Mouse (Mus musculus) myocyte (in vitro differentiated cells): ENCODE data around the gene Zbtb21. TPM values are rescaled to one million over a fixed set of nuclear protein-coding genes. Genes with fewer than 3 reads are reported as not detected.

Experiments
- H3K27me3 ChIP-seq: one replicate; pipeline ENCODE4 v1.6.1; 2011; ENCODE audit not compliant: control insufficient read depth, insufficient read depth, insufficient read length
- H3K36me3 ChIP-seq: one replicate; pipeline ENCODE4 v1.6.1; 2011; ENCODE audit not compliant: control insufficient read depth, insufficient read depth
- H3K4me2 ChIP-seq: one replicate; pipeline ENCODE4 v1.6.1; 2011; ENCODE audit warnings: low read depth, control low read depth
- H3K4me3 ChIP-seq: one replicate; pipeline ENCODE4 v1.5.1; 2011; ENCODE audit warnings: mild to moderate bottlenecking, control low read depth, moderate library complexity
- H3K79me2 ChIP-seq: one replicate; pipeline ENCODE4 v1.6.1; 2011; ENCODE audit not compliant: control insufficient read depth, insufficient read depth
- H3ac ChIP-seq: one replicate; pipeline ENCODE4 v1.6.1; 2011; ENCODE audit not compliant: control insufficient read depth, insufficient read length
- CEBPB ChIP-seq: IDR thresholded peaks from 2 replicates; pipeline ENCODE4 v1.6.1; 2011; ENCODE audit warnings: mild to moderate bottlenecking, moderate library complexity; ENCODE audit not compliant: poor library complexity, insufficient read depth, severe bottlenecking
- E2F4 ChIP-seq: IDR thresholded peaks from one replicate; pipeline ENCODE4 v1.6.1; 2011; ENCODE audit warnings: mild to moderate bottlenecking, control low read depth, moderate library complexity; ENCODE audit not compliant: insufficient read depth
- MAX ChIP-seq: IDR thresholded peaks from one replicate; pipeline ENCODE4 v1.6.1; 2011; ENCODE audit warnings: low read depth, mild to moderate bottlenecking, control low read depth
- MYOD1 ChIP-seq, 3 experiments: IDR thresholded peaks; one replicate each; pipeline ENCODE4 v1.6.1; 2011; ENCODE audit warnings: control low read depth in 2 of 3, low read depth in 2 of 3, mild to moderate bottlenecking in 2 of 3, moderate library complexity in 1 of 3; ENCODE audit not compliant: insufficient read length in 2 of 3, control insufficient read depth in 1 of 3
- MYOG ChIP-seq, 3 experiments: IDR thresholded peaks; one replicate each; pipeline ENCODE4 v1.6.1; 2011; ENCODE audit warnings: control low read depth in 2 of 3, low read depth in 2 of 3, mild to moderate bottlenecking in 2 of 3; ENCODE audit not compliant: insufficient read length in 2 of 3, control insufficient read depth in 1 of 3, insufficient read depth in 1 of 3
- POLR2A ChIP-seq: IDR thresholded peaks from one replicate; pipeline ENCODE4 v1.6.1; 2011; ENCODE audit warnings: low read depth, mild to moderate bottlenecking, control low read depth, moderate library complexity; ENCODE audit not compliant: insufficient read length
- POLR2AphosphoS2 ChIP-seq: IDR thresholded peaks from one replicate; pipeline ENCODE4 v1.6.1; 2011; ENCODE audit warnings: low read depth, control low read depth; ENCODE audit not compliant: insufficient read length
- REST ChIP-seq: IDR thresholded peaks from one replicate; pipeline ENCODE4 v1.6.1; 2011; ENCODE audit warnings: mild to moderate bottlenecking, control low read depth, moderate library complexity; ENCODE audit not compliant: insufficient read depth, insufficient read length
- SRF ChIP-seq: IDR thresholded peaks from one replicate; pipeline ENCODE4 v1.6.1; 2011; ENCODE audit warnings: low read depth; ENCODE audit not compliant: control insufficient read depth, insufficient read length
- TCF12 ChIP-seq: IDR thresholded peaks from one replicate; pipeline ENCODE4 v1.6.1; 2011; ENCODE audit warnings: mild to moderate bottlenecking, control low read depth; ENCODE audit not compliant: poor library complexity, insufficient read depth, severe bottlenecking
- TCF3 ChIP-seq: IDR thresholded peaks from one replicate; pipeline ENCODE4 v1.6.1; 2011; ENCODE audit warnings: low read depth, control low read depth; ENCODE audit not compliant: insufficient read length
- USF1 ChIP-seq: IDR thresholded peaks from one replicate; pipeline ENCODE4 v1.6.1; 2011; ENCODE audit warnings: low read depth, mild to moderate bottlenecking, control low read depth, moderate library complexity
- polyA plus RNA-seq: library from polyadenylated mRNA; unstranded; fragments of >200 nt; fragmentation: generic; extraction: Trizol; gene quantifications from one replicate; pipeline ENCODE4 v1.2.1, GENCODE M21; 2012; ENCODE audit warnings: missing spikeins

The Zbtb21 gene
- polyA plus RNA-seq, 1 experiment, result 13.9 TPM

DNA sequence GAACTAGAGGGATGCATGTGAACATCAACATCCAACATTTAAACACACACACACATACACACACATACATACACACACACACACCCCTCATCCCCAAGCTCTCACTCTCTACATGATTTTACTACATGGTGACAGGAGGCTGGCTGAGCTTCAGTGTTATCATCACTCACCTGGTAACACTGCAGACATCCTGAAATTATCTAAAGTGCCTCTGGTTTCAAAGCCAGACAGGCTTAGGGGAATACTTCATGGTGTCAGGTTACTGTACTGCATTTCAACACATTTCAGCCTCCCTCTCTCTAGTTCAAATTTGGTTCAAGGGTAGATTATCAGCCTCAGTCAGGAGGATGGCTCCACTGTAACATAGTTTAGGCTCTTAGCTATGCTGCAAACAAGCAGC lies 4.8 kb downstream of the Zbtb21 start:
- Histone ChIP-seq H3K36me3 (peaks cover 25% of the 10 kb centered on the region), H3K4me3 (no peak overlapping the region), H3K79me2 (peaks cover 60% of the 10 kb centered on the region), H3K27me3 (no peaks in the 10 kb centered on the region), H3ac (no peak overlapping the region), H3K4me2 (no peak overlapping the region)
- TF ChIP-seq SRF (no peak), REST (no peak), POLR2A (no peak), E2F4 (no peak), CEBPB (no peak), POLR2AphosphoS2 (no peak), USF1 (no peak), MAX (no peak), MYOD1 (IDR thresholded peaks at IDR 0.05; ENCODE audit: control insufficient read depth in 1 of 3, insufficient read length in 2 of 3, low read depth in 2 of 3) (no peak), MYOG (IDR thresholded peaks at IDR 0.05; ENCODE audit: control insufficient read depth in 1 of 3, insufficient read depth in 1 of 3, insufficient read length in 2 of 3, low read depth in 2 of 3) (no peak), TCF12 (no peak), TCF3 (no peak)

DNA sequence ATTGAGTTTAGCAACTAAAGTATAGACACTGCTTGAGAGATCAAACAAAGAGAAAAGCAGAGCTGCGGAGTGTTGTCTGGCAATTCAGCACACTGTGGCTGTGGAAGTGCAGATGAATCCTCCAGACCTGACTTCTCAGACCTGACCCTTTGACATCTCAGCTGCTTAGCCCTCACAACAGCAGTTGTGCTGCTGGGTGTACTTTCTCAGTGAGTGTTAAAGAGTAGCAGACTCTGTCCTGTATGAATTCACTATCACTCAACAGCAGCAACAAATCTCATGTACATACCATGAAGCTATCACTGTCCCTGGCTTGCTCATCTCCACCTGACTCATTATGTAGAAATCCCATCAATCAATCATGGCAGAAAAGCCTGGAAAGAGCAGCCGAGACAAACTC lies 6.4 kb downstream of the Zbtb21 start:
- no peaks in the 10 kb centered on the region for H3K27me3 ChIP-seq
- no peak overlapping the region for H3K4me2 ChIP-seq
- no peak overlapping the region for H3K4me3 ChIP-seq
- peaks cover 35% of the 10 kb centered on the region for H3K36me3 ChIP-seq
- H3K79me2 ChIP-seq, result peaks cover 52% of the 10 kb centered on the region
- TF ChIP-seq REST, result no peak
- no peak for TF ChIP-seq MAX
- no peak for TF ChIP-seq MYOG (IDR thresholded peaks at IDR 0.05; ENCODE audit: control insufficient read depth in 1 of 3, insufficient read depth in 1 of 3, insufficient read length in 2 of 3, low read depth in 2 of 3)
- no peak for TF ChIP-seq USF1
- no peak for TF ChIP-seq MYOD1 (IDR thresholded peaks at IDR 0.05; ENCODE audit: control insufficient read depth in 1 of 3, insufficient read length in 2 of 3, low read depth in 2 of 3)
- no peak for TF ChIP-seq POLR2A
- TF ChIP-seq CEBPB, result no peak
- TF ChIP-seq E2F4, result no peak
- TF ChIP-seq SRF, result no peak
- no peak for TF ChIP-seq TCF3
- no peak for TF ChIP-seq POLR2AphosphoS2
- no peak for TF ChIP-seq TCF12
- no peak overlapping the region for H3ac ChIP-seq

DNA sequence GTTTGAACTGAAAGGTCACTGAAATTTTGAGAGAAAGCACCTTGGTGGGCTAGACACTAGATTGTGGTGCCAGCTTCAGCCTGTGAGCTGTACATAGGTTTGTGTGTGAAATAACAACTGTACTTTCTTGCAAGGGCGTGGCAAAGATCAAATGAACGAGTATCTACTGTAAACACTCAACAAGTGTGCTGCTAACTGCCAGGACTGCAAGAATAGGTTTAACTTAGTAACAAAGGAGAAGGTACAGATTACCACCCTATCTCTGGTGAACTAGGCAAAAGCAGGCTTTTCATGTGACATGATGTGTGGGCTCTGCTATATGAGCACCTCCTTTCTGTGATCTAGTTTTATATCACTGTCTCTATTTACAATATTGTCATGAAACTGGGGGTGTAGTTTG lies 9.1 kb downstream of the Zbtb21 start:
- Histone ChIP-seq H3K36me3 (peaks cover 44% of the 10 kb centered on the region), H3K79me2 (peaks cover 26% of the 10 kb centered on the region), H3K4me3 (no peak overlapping the region), H3ac (no peak overlapping the region), H3K4me2 (no peak overlapping the region), H3K27me3 (no peaks in the 10 kb centered on the region)
- TF ChIP-seq SRF, result no peak
- TF ChIP-seq TCF12, result no peak
- TF ChIP-seq POLR2AphosphoS2, result no peak
- no peak for TF ChIP-seq E2F4
- no peak for TF ChIP-seq POLR2A
- no peak for TF ChIP-seq TCF3
- TF ChIP-seq MYOD1 (IDR thresholded peaks at IDR 0.05; ENCODE audit: control insufficient read depth in 1 of 3, insufficient read length in 2 of 3, low read depth in 2 of 3), result no peak
- TF ChIP-seq MAX, result no peak
- no peak for TF ChIP-seq CEBPB
- no peak for TF ChIP-seq REST
- TF ChIP-seq MYOG (IDR thresholded peaks at IDR 0.05; ENCODE audit: control insufficient read depth in 1 of 3, insufficient read depth in 1 of 3, insufficient read length in 2 of 3, low read depth in 2 of 3), result no peak
- no peak for TF ChIP-seq USF1

DNA sequence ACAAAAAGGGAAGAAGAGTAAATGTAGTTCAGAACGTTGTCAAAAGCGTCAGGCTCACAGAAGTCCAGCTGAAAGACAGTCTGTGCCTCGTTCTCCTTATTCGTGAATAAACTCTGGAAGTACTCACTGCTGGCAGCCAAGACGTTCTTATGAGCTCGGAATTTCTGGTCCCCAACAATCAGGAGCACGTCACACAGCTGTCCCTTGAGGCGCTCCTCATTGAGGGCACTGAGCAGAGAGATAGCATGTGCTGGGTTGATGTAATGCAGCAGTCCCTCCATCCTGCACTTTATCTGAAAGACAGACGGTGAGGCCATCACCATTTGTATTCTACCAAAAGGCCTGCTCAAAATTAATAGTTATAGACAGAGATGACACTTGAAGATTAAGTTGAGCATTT lies 9.6 kb downstream of the Zbtb21 start:
- Histone ChIP-seq H3K36me3 (peaks cover 49% of the 10 kb centered on the region), H3ac (no peak overlapping the region), H3K4me3 (no peak overlapping the region), H3K79me2 (peaks cover 21% of the 10 kb centered on the region), H3K27me3 (no peaks in the 10 kb centered on the region), H3K4me2 (no peak overlapping the region)
- no peak for TF ChIP-seq MYOD1 (IDR thresholded peaks at IDR 0.05; ENCODE audit: control insufficient read depth in 1 of 3, insufficient read length in 2 of 3, low read depth in 2 of 3)
- no peak for TF ChIP-seq MAX
- no peak for TF ChIP-seq MYOG (IDR thresholded peaks at IDR 0.05; ENCODE audit: control insufficient read depth in 1 of 3, insufficient read depth in 1 of 3, insufficient read length in 2 of 3, low read depth in 2 of 3)
- no peak for TF ChIP-seq E2F4
- no peak for TF ChIP-seq TCF12
- no peak for TF ChIP-seq USF1
- TF ChIP-seq POLR2AphosphoS2, result no peak
- TF ChIP-seq REST, result no peak
- TF ChIP-seq CEBPB, result no peak

DNA sequence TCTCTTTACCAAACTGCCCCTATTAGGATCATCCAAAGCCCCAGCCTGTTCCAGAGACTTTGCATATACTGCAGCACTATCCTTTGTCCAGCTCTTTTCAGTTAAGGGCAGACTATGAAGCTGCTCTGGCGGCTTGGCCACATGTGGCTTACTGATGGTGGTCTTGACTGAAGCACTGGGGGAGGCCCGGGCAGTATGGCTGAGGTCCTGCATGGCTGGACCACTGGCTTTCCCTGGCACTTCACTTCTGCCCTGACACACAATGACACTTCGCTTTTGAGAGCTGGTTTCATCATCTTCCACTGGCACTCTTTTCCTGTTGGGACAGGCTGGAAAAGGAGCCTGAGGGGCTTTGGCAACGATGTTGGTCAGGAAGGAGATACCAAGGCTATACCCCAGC lies 10.1 kb downstream of the Zbtb21 start:
- TF ChIP-seq SRF, result no peak
- no peak for TF ChIP-seq CEBPB
- TF ChIP-seq MAX, result no peak
- no peak for TF ChIP-seq MYOG (IDR thresholded peaks at IDR 0.05; ENCODE audit: control insufficient read depth in 1 of 3, insufficient read depth in 1 of 3, insufficient read length in 2 of 3, low read depth in 2 of 3)
- TF ChIP-seq POLR2A, result no peak
- no peak for TF ChIP-seq MYOD1 (IDR thresholded peaks at IDR 0.05; ENCODE audit: control insufficient read depth in 1 of 3, insufficient read length in 2 of 3, low read depth in 2 of 3)
- TF ChIP-seq POLR2AphosphoS2, result no peak
- TF ChIP-seq TCF12, result no peak
- no peak for TF ChIP-seq TCF3
- no peak for TF ChIP-seq REST
- TF ChIP-seq USF1, result no peak
- no peak for TF ChIP-seq E2F4
- H3K36me3 ChIP-seq, result peaks cover 50% of the 10 kb centered on the region
- H3K27me3 ChIP-seq, result no peaks in the 10 kb centered on the region
- peaks cover 17% of the 10 kb centered on the region for H3K79me2 ChIP-seq
- H3K4me3 ChIP-seq, result no peak overlapping the region
- no peak overlapping the region for H3ac ChIP-seq
- no peak overlapping the region for H3K4me2 ChIP-seq
